Mouse (Mus musculus): ENCODE results near the gene Tmem267.
"Not testable (repeated sequence)": the region's sequence is repeated elsewhere in the genome, so short reads cannot be mapped to it uniquely, and the experiment has no call there.

DNA sequence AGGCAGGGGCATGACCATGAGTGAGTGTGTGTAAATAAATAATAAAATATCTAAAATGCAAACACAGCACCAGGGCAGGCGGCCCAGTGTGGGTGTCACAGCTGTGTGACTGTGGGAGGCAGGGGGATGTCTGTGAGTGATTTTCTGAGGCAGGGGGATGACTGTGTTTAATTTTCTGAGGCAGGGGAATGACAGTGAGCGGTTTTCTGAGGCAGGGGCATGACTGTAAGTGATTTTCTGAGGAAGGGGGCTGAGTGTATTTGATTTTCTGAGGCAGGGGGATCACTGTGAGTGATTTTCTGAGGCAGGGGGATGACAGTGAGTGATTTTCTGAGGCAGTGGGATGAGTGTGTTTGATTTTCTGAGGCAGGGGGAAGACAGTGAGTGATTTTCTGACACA is 111.7 kb downstream of the Tmem267 start:
- TF ChIP-seq ZC3H11A (IDR thresholded peaks at IDR 0.05; ENCODE audit: borderline replicate concordance, low read depth, low read length); ZNF384 (IDR thresholded peaks at IDR 0.05; ENCODE audit: low read depth, low read length); MAFK (IDR thresholded peaks at IDR 0.05; ENCODE audit: insufficient read depth, low read depth, low read length): not testable (repeated sequence)

All from ES-E14 (cell line).